Mouse (Mus musculus) liver, postnatal 0 days (tissue): ENCODE measurements around the gene Tnrc6a. TPM values are rescaled to one million over a fixed set of nuclear protein-coding genes. Genes with fewer than 3 reads are reported as not detected.

Experiments used
- ATAC-seq: fragments of 200-750 bp; cut with Nextera tagmentation; 2 replicates; pipeline ENCODE4 v1.8.0; 2017; ENCODE audit warnings: mild to moderate bottlenecking, moderate library complexity
- DNase-seq: peaks from one replicate; pipeline ENCODE4 v3.0.0-alpha.2; 2016
- H3K27ac ChIP-seq: fragments of 300-500 bp; sonication (generic); 2 replicates; pipeline ENCODE4 v1.5.1; 2014; ENCODE audit warnings: antibody characterized with exemption, moderate library complexity, mild to moderate bottlenecking, low read depth
- H3K27me3 ChIP-seq: fragments of 300-500 bp; sonication (generic); 2 replicates; pipeline ENCODE4 v1.6.1; 2014; ENCODE audit warnings: low read length, control low read depth, mixed read lengths; ENCODE audit not compliant: insufficient read depth
- H3K36me3 ChIP-seq: fragments of 300-500 bp; sonication (generic); replicated peaks from 2 replicates; pipeline ENCODE4 v1.6.1; 2014; ENCODE audit warnings: mild to moderate bottlenecking, control low read depth, low read length, moderate library complexity, mixed read lengths; ENCODE audit not compliant: insufficient read depth
- H3K4me1 ChIP-seq: fragments of 300-500 bp; sonication (generic); 2 replicates; pipeline ENCODE4 v1.6.1; 2014; ENCODE audit warnings: antibody characterized with exemption, mild to moderate bottlenecking, control low read depth; ENCODE audit not compliant: insufficient read depth
- H3K4me2 ChIP-seq: fragments of 300-500 bp; sonication (generic); 2 replicates; pipeline ENCODE4 v1.6.1; 2014; ENCODE audit warnings: low read depth, mild to moderate bottlenecking, low read length, moderate library complexity, mixed read lengths
- H3K4me3 ChIP-seq: fragments of 300-500 bp; sonication (generic); 2 replicates; pipeline ENCODE4 v1.5.1; 2014; ENCODE audit warnings: low read depth, low read length
- H3K9ac ChIP-seq: fragments of 300-500 bp; sonication (generic); replicated peaks from 2 replicates; pipeline ENCODE4 v1.6.1; 2014; ENCODE audit warnings: mild to moderate bottlenecking, moderate library complexity
- H3K9me3 ChIP-seq: fragments of 300-500 bp; sonication (generic); 2 replicates; pipeline ENCODE4 v1.6.1; 2016; ENCODE audit warnings: mild to moderate bottlenecking, control low read depth, low read length, mixed read lengths
- CTCF ChIP-seq: sonication (generic); IDR thresholded peaks from 2 replicates; pipeline ENCODE4 v1.5.1; 2016; ENCODE audit warnings: antibody characterized with exemption, low read depth
- EP300 ChIP-seq: IDR thresholded peaks from 2 replicates; pipeline ENCODE4 v1.6.1; 2016; ENCODE audit warnings: antibody characterized with exemption, low read depth, mild to moderate bottlenecking
- WGBS: fragments of 180-500 bp; shearing (Covaris S2); extraction: QIAGEN DNeasy Blood & Tissue Kit; methylation state at CpG from one replicate; pipeline ENCODE4 v1.1.7; 2014; ENCODE audit not compliant: insufficient replicate concordance; 5-methylcytosine and 5-hydroxymethylcytosine counted together
- polyA plus RNA-seq: library from polyadenylated mRNA; unstranded; fragments of >200 nt; fragmentation: Nextera tagmentation; extraction: Ambion mirVana; gene quantifications from 2 replicates; pipeline ENCODE4 v1.2.1, GENCODE M21; 2015

Tnrc6a gene
- polyA plus RNA-seq, 1 experiment from 2014 or later = 26.8 TPM

DNA sequence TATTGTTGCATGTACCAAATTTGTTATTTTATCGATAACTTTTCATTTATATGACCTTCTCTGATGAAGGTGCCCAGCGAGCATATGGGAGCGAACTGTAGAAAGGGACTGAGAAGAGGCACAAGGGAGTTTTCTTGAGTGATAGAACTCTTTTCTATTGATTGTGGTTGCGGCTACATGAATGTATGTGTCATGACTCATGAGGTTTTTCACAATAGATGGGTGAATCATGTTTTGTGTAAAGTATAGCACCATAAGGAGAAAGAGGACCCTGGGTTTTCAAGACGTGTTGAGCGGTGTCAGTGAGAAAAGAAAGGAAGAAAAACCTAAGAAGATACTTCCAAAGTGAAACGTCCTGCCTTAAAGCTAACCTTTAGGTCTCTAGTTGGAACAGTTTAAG lies 3.2 kb upstream of the Tnrc6a start:
- ATAC-seq = no peak

DNA sequence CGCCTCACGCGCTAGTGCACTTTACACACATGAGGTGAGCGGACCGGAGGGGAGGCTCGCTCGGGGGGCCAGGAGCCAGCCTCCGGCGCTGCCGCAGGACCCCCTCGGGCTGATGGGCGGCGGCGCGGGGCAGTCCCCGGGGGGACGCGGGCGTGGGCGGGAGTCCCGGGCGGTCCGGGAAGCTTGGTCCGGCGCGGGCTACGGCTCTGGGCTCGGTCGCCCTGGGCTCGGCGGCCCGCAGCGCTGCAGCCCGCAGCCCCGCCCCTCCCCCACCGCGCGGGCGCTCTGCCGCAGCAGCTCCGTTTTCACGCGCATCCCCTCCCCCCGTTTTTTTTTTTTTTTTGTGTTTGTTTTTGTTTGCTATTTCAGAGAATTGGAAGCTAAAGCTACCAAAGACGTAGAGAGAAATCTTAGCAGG lies 623 bp downstream of the Tnrc6a start:
- Histone ChIP-seq H3K27ac (peak overlapping the region; percentile 95), H3K4me2 (peak overlapping the region; percentile 73), H3K9me3 (no peaks in the 10 kb centered on the region), H3K27me3 (no peaks in the 10 kb centered on the region), H3K4me3 (peak overlapping the region; percentile 100), H3K36me3 (peaks cover 16% of the 10 kb centered on the region; the same call in 1 of the 2 replicates), H3K4me1 (peaks cover 11% of the 10 kb centered on the region; the same call in 1 of the 2 replicates), H3K9ac (peak overlapping the region; percentile 99)
- WGBS = under 1% methylated on average over 38 of the region's 45 CpGs
- DNase-seq (no peak), ATAC-seq (peak; percentile 52)
- TF ChIP-seq EP300 (no peak), CTCF (no peak)

More for the DNA sequence above, 3.2 kb upstream of the Tnrc6a start:
- Histone ChIP-seq H3K27ac (no peak overlapping the region), H3K36me3 (no peaks in the 10 kb centered on the region), H3K4me1 (0 out of 2 replicates have a peak, but pooled peaks cover 2% of the 10 kb centered on the region), H3K9ac (no peak overlapping the region), H3K4me3 (no peak overlapping the region), H3K27me3 (no peaks in the 10 kb centered on the region), H3K9me3 (no peaks in the 10 kb centered on the region), H3K4me2 (no peak overlapping the region)
- DNase-seq = no peak
- WGBS = 77% methylated on average over 7 of the region's 7 CpGs
- TF ChIP-seq CTCF (no peak), EP300 (no peak)

DNA sequence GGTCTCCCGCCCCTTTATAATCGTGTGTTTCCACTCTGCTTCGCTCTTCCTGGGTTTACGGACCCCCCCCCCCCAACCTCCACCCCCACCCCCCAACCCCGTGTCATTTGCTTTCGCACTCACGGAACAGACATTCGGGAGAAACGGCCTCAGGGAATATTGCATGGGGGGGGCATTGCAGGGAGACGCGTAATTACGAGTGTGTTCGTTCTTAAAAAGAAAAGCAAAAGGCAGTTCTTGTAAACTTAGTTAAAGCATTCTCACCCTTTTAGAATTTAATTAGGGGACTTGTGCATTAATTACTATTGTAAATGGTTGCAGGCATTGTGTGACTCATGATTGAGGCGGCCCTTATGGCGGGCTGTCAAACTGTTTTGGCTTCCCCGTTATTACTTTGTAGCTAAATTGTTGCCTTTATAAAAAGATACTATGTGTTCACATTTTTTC lies 1.1 kb downstream of the Tnrc6a start:
- H3K27ac ChIP-seq = peak overlapping the region; percentile 95
- H3K4me1 ChIP-seq = peaks cover 11% of the 10 kb centered on the region; the same call in 1 of the 2 replicates
- TF ChIP-seq EP300 (no peak), CTCF (no peak)
- H3K27me3 ChIP-seq = no peaks in the 10 kb centered on the region
- peak overlapping the region; percentile 100 for H3K4me3 ChIP-seq
- H3K4me2 ChIP-seq = peak overlapping the region; percentile 73
- no peak for ATAC-seq
- H3K9me3 ChIP-seq = no peaks in the 10 kb centered on the region
- H3K36me3 ChIP-seq = peaks cover 18% of the 10 kb centered on the region; the same call in 1 of the 2 replicates
- DNase-seq = peak; percentile 23
- peak overlapping the region; percentile 99 for H3K9ac ChIP-seq
- WGBS = 3% methylated on average over 16 of the region's 16 CpGs

- Histone ChIP-seq H3K4me2 (no peak overlapping the region), H3K27me3 (no peaks in the 10 kb centered on the region), H3K9me3 (no peaks in the 10 kb centered on the region), H3K27ac (peak overlapping the region; percentile 29; the same call in 1 of the 2 replicates), H3K36me3 (peaks cover 22% of the 10 kb centered on the region; the same call in 1 of the 2 replicates), H3K9ac (no peak overlapping the region), H3K4me1 (peaks cover 17% of the 10 kb centered on the region), H3K4me3 (no peak overlapping the region)
- ATAC-seq (no peak), DNase-seq (no peak)
- TF ChIP-seq CTCF = no peak
- no peak for TF ChIP-seq EP300
- WGBS = 58% methylated on average over 4 of the region's 4 CpGs
Measured at GRCm38 (mm10) chr7:123126056-123126455, 2.4 kb downstream of the Tnrc6a start.

GRCm38 (mm10) chr7:123127301-123127700 lies 3.6 kb downstream of the Tnrc6a start:
- WGBS = 53% methylated on average over 1 of the region's 1 CpGs
- Histone ChIP-seq H3K27ac (no peak overlapping the region), H3K4me3 (no peak overlapping the region)

DNA sequence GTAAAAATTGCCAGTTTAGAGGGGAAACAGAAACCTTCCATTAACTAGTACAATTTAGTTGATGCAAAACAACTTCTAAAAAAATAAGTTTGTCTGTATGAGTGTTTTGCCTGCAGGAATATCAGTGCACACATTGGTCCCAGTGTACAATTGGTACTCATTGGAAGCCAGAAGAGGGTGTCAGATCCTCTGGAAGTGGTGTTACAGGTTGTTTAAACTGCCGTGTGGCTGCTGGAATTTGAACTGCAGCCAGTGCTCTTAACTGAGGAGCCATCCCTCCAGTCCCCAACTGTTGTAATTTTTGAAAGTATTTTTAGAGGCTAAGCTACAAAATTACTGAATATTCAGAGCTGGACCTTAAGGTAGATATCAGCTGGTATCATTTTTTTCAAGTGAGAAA lies 4.3 kb downstream of the Tnrc6a start:
- WGBS = 49% methylated on average over 1 of the region's 1 CpGs
- DNase-seq = no peak
- Histone ChIP-seq H3K4me3 (no peak overlapping the region), H3K36me3 (peaks cover 24% of the 10 kb centered on the region), H3K9ac (no peak overlapping the region), H3K27ac (no peak overlapping the region), H3K27me3 (no peaks in the 10 kb centered on the region), H3K9me3 (no peaks in the 10 kb centered on the region), H3K4me1 (peaks cover 17% of the 10 kb centered on the region), H3K4me2 (no peak overlapping the region)
- TF ChIP-seq EP300 (no peak), CTCF (peak; percentile 12; the same call in 1 of the 2 replicates)
- ATAC-seq = no peak

More at GRCm38 (mm10) chr7:123127301-123127700, 3.6 kb downstream of the Tnrc6a start:
- ATAC-seq = no peak
- Histone ChIP-seq H3K36me3 (peaks cover 22% of the 10 kb centered on the region), H3K9me3 (no peaks in the 10 kb centered on the region), H3K4me2 (no peak overlapping the region), H3K4me1 (peaks cover 17% of the 10 kb centered on the region), H3K9ac (no peak overlapping the region), H3K27me3 (no peaks in the 10 kb centered on the region)
- no peak for DNase-seq
- TF ChIP-seq EP300 = no peak
- TF ChIP-seq CTCF = peak; percentile 40
